Comparison of ENCODE assay signal across 8 mouse cellular contexts in the genomic region with DNA sequence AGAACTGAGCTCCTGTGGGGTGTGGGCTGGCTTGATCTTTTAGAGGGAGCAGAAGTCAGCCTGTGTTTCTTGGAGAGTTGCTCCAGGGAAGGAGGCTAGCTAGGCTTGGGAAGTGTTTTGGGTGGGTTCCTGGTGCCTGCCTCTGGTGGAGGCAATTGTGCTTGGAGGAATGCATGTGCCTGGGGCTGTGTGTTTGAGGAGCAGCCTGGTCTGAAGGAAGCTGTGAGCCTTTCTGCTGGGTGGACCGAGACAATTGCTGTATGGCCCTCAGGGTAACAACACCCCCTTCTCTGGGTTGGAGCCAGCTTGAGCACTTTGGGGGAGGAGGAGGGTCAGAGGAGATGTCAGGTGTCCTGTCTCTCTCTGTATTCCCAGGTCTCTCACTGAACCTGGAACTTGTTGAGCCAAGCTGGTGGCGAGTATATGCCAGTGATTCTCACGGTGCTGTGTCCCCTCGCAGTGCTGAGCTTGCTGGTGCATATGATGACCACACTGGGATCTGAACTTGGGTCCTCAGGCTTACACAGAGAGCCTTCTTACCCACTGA. TPM values are rescaled to one million over a fixed set of nuclear protein-coding genes. Genes with fewer than 3 reads are reported as not detected.
DNase-seq lines count a peak whose midpoint lies in the region; ATAC-seq and TF ChIP-seq lines count a peak whose summit lies in the region.

No protein-coding gene starts in this region.

- peak overlapping the region; percentile 49 for H3K9ac ChIP-seq in lung, embryonic 15.5 days
- no peak overlapping the region for H3K9ac ChIP-seq in forebrain, embryonic 14.5 days (ENCODE audit: low read length)
- H3K9ac ChIP-seq in limb, embryonic 14.5 days (ENCODE audit: low read depth, low read length, severe bottlenecking), result peak overlapping the region; percentile 65

- TF ChIP-seq CTCF in small intestine, adult 2 months (IDR thresholded peaks at IDR 0.05; ENCODE audit: extremely low read depth, insufficient read length, insufficient replicate concordance, low read depth, low read length), result no peak

- ATAC-seq in lung, embryonic 15.5 days (ENCODE audit: borderline replicate concordance, extremely low read depth, low FRiP score, low TSS enrichment), result no peak
- ATAC-seq in forebrain, embryonic 14.5 days, result no peak
- ATAC-seq in limb, embryonic 14.5 days (ENCODE audit: low FRiP score, low read depth), result no peak
- no peak for ATAC-seq in activated CD4-positive, CD25-positive, alpha-beta regulatory T cell, adult 4 months

- H3K4me1 ChIP-seq in lung, embryonic 15.5 days, result peaks cover 52% of the 10 kb centered on the region
- H3K4me1 ChIP-seq in forebrain, embryonic 14.5 days (ENCODE audit: control insufficient read depth, insufficient read depth, low read length), result peaks cover 11% of the 10 kb centered on the region
- H3K4me1 ChIP-seq in limb, embryonic 14.5 days (ENCODE audit: control insufficient read depth, insufficient read depth, low read length), result peaks cover 30% of the 10 kb centered on the region
- H3K4me1 ChIP-seq in small intestine, adult 2 months (ENCODE audit: control insufficient read depth, insufficient read depth, insufficient read length, low read length), result peaks cover 14% of the 10 kb centered on the region

- H3K27ac ChIP-seq in lung, embryonic 15.5 days, result no peak overlapping the region
- H3K27ac ChIP-seq in forebrain, embryonic 14.5 days (ENCODE audit: low read depth, low read length), result no peak overlapping the region
- no peak overlapping the region for H3K27ac ChIP-seq in limb, embryonic 14.5 days (replicated peaks; ENCODE audit: low read depth, low read length)
- no peak overlapping the region for H3K27ac ChIP-seq in small intestine, adult 2 months (ENCODE audit: insufficient read depth, low read depth, low read length)

- no peaks in the 10 kb centered on the region for H3K9me3 ChIP-seq in lung, embryonic 15.5 days
- H3K9me3 ChIP-seq in forebrain, embryonic 14.5 days (replicated peaks; ENCODE audit: control insufficient read depth, low read length), result no peaks in the 10 kb centered on the region
- H3K9me3 ChIP-seq in limb, embryonic 14.5 days (ENCODE audit: control insufficient read depth, low read length), result no peaks in the 10 kb centered on the region

- WGBS in lung, embryonic 15.5 days, result 55% methylated on average over 4 of the region's 4 CpGs
- 65% methylated on average over 4 of the region's 4 CpGs for WGBS in forebrain, embryonic 14.5 days
- WGBS in limb, embryonic 14.5 days, result 60% methylated on average over 4 of the region's 4 CpGs
- 84% methylated on average over 4 of the region's 4 CpGs for WGBS in small intestine, adult 2 months

- H3K4me3 ChIP-seq in lung, embryonic 15.5 days, result peak overlapping the region; percentile 51
- H3K4me3 ChIP-seq in forebrain, embryonic 14.5 days (ENCODE audit: low read depth, low read length), result no peak overlapping the region
- H3K4me3 ChIP-seq in limb, embryonic 14.5 days (replicated peaks; ENCODE audit: low read length), result peak overlapping the region; percentile 63
- peak overlapping the region; percentile 40 for H3K4me3 ChIP-seq in small intestine, adult 2 months (ENCODE audit: low read depth, low read length)

- peak overlapping the region; percentile 75 for H3K4me2 ChIP-seq in lung, embryonic 15.5 days
- peak overlapping the region; percentile 76 for H3K4me2 ChIP-seq in forebrain, embryonic 14.5 days (ENCODE audit: low read length)
- peak overlapping the region; percentile 95 for H3K4me2 ChIP-seq in limb, embryonic 14.5 days (replicated peaks; ENCODE audit: low read depth, low read length, severe bottlenecking)

- no peak for TF ChIP-seq POLR2A in limb, embryonic 14.5 days (IDR thresholded peaks at IDR 0.05; ENCODE audit: borderline replicate concordance, extremely low read depth, insufficient read depth, insufficient read length)
- no peak for TF ChIP-seq POLR2A in small intestine, adult 2 months (IDR thresholded peaks at IDR 0.05; ENCODE audit: low read depth, low read length)

- DNase-seq in lung, postnatal 10 days, result no peak
- no peak for DNase-seq in forebrain, embryonic 14.5 days (ENCODE audit: low spot score)
- DNase-seq in limb, embryonic 14.5 days (ENCODE audit: low spot score), result no peak
- DNase-seq in cerebellum, postnatal 10 days, result no peak
- DNase-seq in thymus, postnatal 4 days, result no peak

- H3K27me3 ChIP-seq in lung, embryonic 15.5 days, result no peaks in the 10 kb centered on the region
- H3K27me3 ChIP-seq in forebrain, embryonic 14.5 days (replicated peaks; ENCODE audit: control insufficient read depth, insufficient read depth, low read length), result no peaks in the 10 kb centered on the region
- H3K27me3 ChIP-seq in limb, embryonic 14.5 days (ENCODE audit: control insufficient read depth, insufficient read depth, low read length), result no peaks in the 10 kb centered on the region
- H3K27me3 ChIP-seq in small intestine, adult 2 months (ENCODE audit: control insufficient read depth, insufficient read depth, low read length), result no peaks in the 10 kb centered on the region

- no peaks in the 10 kb centered on the region for H3K36me3 ChIP-seq in lung, embryonic 15.5 days
- no peaks in the 10 kb centered on the region for H3K36me3 ChIP-seq in forebrain, embryonic 14.5 days (ENCODE audit: control insufficient read depth, insufficient read depth, low read length)
- no peaks in the 10 kb centered on the region for H3K36me3 ChIP-seq in limb, embryonic 14.5 days (ENCODE audit: control insufficient read depth, insufficient read depth, low read length)
- H3K36me3 ChIP-seq in small intestine, adult 2 months (ENCODE audit: control insufficient read depth, insufficient read depth, low read length), result no peaks in the 10 kb centered on the region

RNA-seq across cellular contexts. Expression of a gene that starts 17.8 kb away (rescaled TPM):
- 31.5 and 33.1 TPM in 2 replicates for polyA plus RNA-seq in lung, embryonic 15.5 days (2015; fragmentation: Nextera tagmentation; extraction: Ambion mirVana)
- 20.6 and 21.5 TPM in 2 replicates for polyA plus RNA-seq in forebrain, embryonic 14.5 days (2014; fragmentation: Nextera tagmentation; extraction: Ambion mirVana)
- 36.1 and 42.8 TPM in 2 replicates for polyA plus RNA-seq in limb, embryonic 14.5 days (2012; rRNA removed)
- 43.9 and 49.6 TPM in 2 replicates for polyA plus RNA-seq in limb, embryonic 14.5 days (2014; fragmentation: Nextera tagmentation; extraction: Ambion mirVana)
- polyA plus RNA-seq in small intestine, adult 2 months (2012; rRNA removed), result 4.1 and 4.3 TPM in 2 replicates
- 1 to 10 TPM in 1 of 2 experiments, not detected in 1; 1.2 TPM for polyA plus RNA-seq in activated CD4-positive, CD25-positive, alpha-beta regulatory T cell, adult 4 months (2017; shearing (Covaris generic))

RNA-seq across cellular contexts. Expression of a gene that starts 17.9 kb away (rescaled TPM):
- 1.1 TPM in 2 replicates for polyA plus RNA-seq in lung, embryonic 15.5 days (2015; fragmentation: Nextera tagmentation; extraction: Ambion mirVana)
- polyA plus RNA-seq in forebrain, embryonic 14.5 days (2014; fragmentation: Nextera tagmentation; extraction: Ambion mirVana), result 1.1 and 1.4 TPM in 2 replicates
- 1.5 and 1.7 TPM in 2 replicates for polyA plus RNA-seq in limb, embryonic 14.5 days (2012; rRNA removed)
- polyA plus RNA-seq in limb, embryonic 14.5 days (2014; fragmentation: Nextera tagmentation; extraction: Ambion mirVana), result 1.5 and 1.9 TPM in 2 replicates
- polyA plus RNA-seq in small intestine, adult 2 months (2012; rRNA removed), result 0.09 and 0.18 TPM in 2 replicates
- not detected for polyA plus RNA-seq in activated CD4-positive, CD25-positive, alpha-beta regulatory T cell, adult 4 months (2017; shearing (Covaris generic))

RNA-seq across cellular contexts. Expression of a gene that starts 22.1 kb away (rescaled TPM):
- 54.5 and 64.1 TPM in 2 replicates for polyA plus RNA-seq in lung, embryonic 15.5 days (2015; fragmentation: Nextera tagmentation; extraction: Ambion mirVana)
- polyA plus RNA-seq in forebrain, embryonic 14.5 days (2014; fragmentation: Nextera tagmentation; extraction: Ambion mirVana), result 9.6 and 12.5 TPM in 2 replicates
- polyA plus RNA-seq in limb, embryonic 14.5 days (2012; rRNA removed), result 40.8 and 57.7 TPM in 2 replicates
- polyA plus RNA-seq in limb, embryonic 14.5 days (2014; fragmentation: Nextera tagmentation; extraction: Ambion mirVana), result 10.6 and 11.5 TPM in 2 replicates
- 7.6 and 18.9 TPM in 2 replicates for polyA plus RNA-seq in small intestine, adult 2 months (2012; rRNA removed)
- polyA plus RNA-seq in activated CD4-positive, CD25-positive, alpha-beta regulatory T cell, adult 4 months (2017; shearing (Covaris generic)), result not detected

RNA-seq across cellular contexts. Expression of a gene that starts 38.9 kb away (rescaled TPM):
- polyA plus RNA-seq in lung, embryonic 15.5 days (2015; fragmentation: Nextera tagmentation; extraction: Ambion mirVana), result 1,860 and 1,896 TPM in 2 replicates
- 1,442 and 1,550 TPM in 2 replicates for polyA plus RNA-seq in forebrain, embryonic 14.5 days (2014; fragmentation: Nextera tagmentation; extraction: Ambion mirVana)
- 663 and 670 TPM in 2 replicates for polyA plus RNA-seq in limb, embryonic 14.5 days (2012; rRNA removed)
- 1,538 and 1,580 TPM in 2 replicates for polyA plus RNA-seq in limb, embryonic 14.5 days (2014; fragmentation: Nextera tagmentation; extraction: Ambion mirVana)
- polyA plus RNA-seq in small intestine, adult 2 months (2012; rRNA removed), result 9,432 and 18,582 TPM in 2 replicates
- 1,000 to 10,000 TPM; 1,834 to 2,304 TPM for polyA plus RNA-seq in activated CD4-positive, CD25-positive, alpha-beta regulatory T cell, adult 4 months (2017; shearing (Covaris generic))
